19 mouse cellular contexts compared by ENCODE assay signal in genomic region chr17:15566908-15567307, GRCm38 (mm10). TPM values are rescaled to one million over a fixed set of nuclear protein-coding genes. Genes with fewer than 3 reads are reported as not detected.
DNase-seq lines count a peak whose midpoint lies in the region; ATAC-seq and TF ChIP-seq lines count a peak whose summit lies in the region.
"Had no signal": no experiment of that assay in that cellular context is flagged by ENCODE, and none has a peak within 500 bp of the region (broad histone marks: within the 10 kb centered on the region; RNA-seq: fewer than 3 reads in every experiment).

No protein-coding gene starts in this region.

- DNase-seq in kidney, postnatal 0 days (ENCODE audit: low spot score) = no peak
- no peak for DNase-seq in kidney, postnatal 36 days
- no peak for DNase-seq in midbrain, postnatal 0 days (ENCODE audit: low spot score)
- DNase-seq in R1 (ENCODE audit: low read depth, low spot score) = peak; percentile 30
- DNase-seq in gastrocnemius, postnatal 14 days = no peak
- DNase-seq: adrenal gland, postnatal 14 days; cerebellum, adult 9-10 months; gastrocnemius, adult 2 months; kidney, adult 8-10 months; kidney, postnatal 14 days; lung, postnatal 10 days; retina, postnatal 1 day; thymus, postnatal 25 days had no signal

- no peak for ATAC-seq in kidney, postnatal 0 days (replicated peaks; ENCODE audit: low FRiP score, low read depth)
- ATAC-seq in midbrain, postnatal 0 days (ENCODE audit: low FRiP score) = no peak
- ATAC-seq in midbrain, embryonic 15.5 days (replicated peaks) = no peak
- no peak for ATAC-seq in forebrain, embryonic 13.5 days
- ATAC-seq: forebrain, embryonic 14.5 days; inflammation-experienced regulatory T-cells, adult 6 months had no signal

- H3K9me3 ChIP-seq in kidney, postnatal 0 days (replicated peaks; ENCODE audit: low read length) = no peaks in the 10 kb centered on the region
- H3K9me3 ChIP-seq in midbrain, postnatal 0 days (ENCODE audit: low read length) = no peaks in the 10 kb centered on the region
- no peaks in the 10 kb centered on the region for H3K9me3 ChIP-seq in midbrain, embryonic 15.5 days
- no peaks in the 10 kb centered on the region for H3K9me3 ChIP-seq in forebrain, embryonic 13.5 days (replicated peaks)
- H3K9me3 ChIP-seq: midbrain, embryonic 12.5 days had no signal

- no peak overlapping the region for H3K9ac ChIP-seq in kidney, postnatal 0 days (ENCODE audit: low read depth, low read length)
- H3K9ac ChIP-seq in midbrain, postnatal 0 days (replicated peaks; ENCODE audit: low read length, poor library complexity, severe bottlenecking) = no peak overlapping the region
- H3K9ac ChIP-seq in midbrain, embryonic 15.5 days = no peak overlapping the region
- H3K9ac ChIP-seq in forebrain, embryonic 13.5 days = no peak overlapping the region
- H3K9ac ChIP-seq: midbrain, embryonic 12.5 days had no signal

- peak; percentile 13; the same call in 1 of the 2 replicates for TF ChIP-seq CTCF in kidney, postnatal 0 days (IDR thresholded peaks at IDR 0.05; ENCODE audit: low read depth)
- 0 out of 2 replicates have a peak, but pooled peaks have one; percentile 12 for TF ChIP-seq CTCF in midbrain, postnatal 0 days (IDR thresholded peaks at IDR 0.05)

- 79% methylated on average over 5 of the region's 5 CpGs for WGBS in kidney, postnatal 0 days
- 72% methylated on average over 5 of the region's 5 CpGs for WGBS in midbrain, postnatal 0 days
- WGBS in midbrain, embryonic 15.5 days = 78% methylated on average over 5 of the region's 5 CpGs
- WGBS in forebrain, embryonic 13.5 days = 74% methylated on average over 5 of the region's 5 CpGs

- no peaks in the 10 kb centered on the region for H3K36me3 ChIP-seq in kidney, postnatal 0 days (ENCODE audit: insufficient read depth, low read length)
- H3K36me3 ChIP-seq in midbrain, postnatal 0 days (ENCODE audit: insufficient read depth, low read length) = no peaks in the 10 kb centered on the region
- no peaks in the 10 kb centered on the region for H3K36me3 ChIP-seq in midbrain, embryonic 15.5 days (replicated peaks)
- no peaks in the 10 kb centered on the region for H3K36me3 ChIP-seq in forebrain, embryonic 13.5 days (ENCODE audit: poor library complexity, severe bottlenecking)
- H3K36me3 ChIP-seq: midbrain, embryonic 12.5 days had no signal

- no peak overlapping the region for H3K4me3 ChIP-seq in kidney, postnatal 0 days (replicated peaks; ENCODE audit: low read depth, low read length)
- no peak overlapping the region for H3K4me3 ChIP-seq in midbrain, postnatal 0 days (ENCODE audit: low read depth, low read length)
- no peak overlapping the region for H3K4me3 ChIP-seq in midbrain, embryonic 15.5 days
- H3K4me3 ChIP-seq in forebrain, embryonic 13.5 days = no peak overlapping the region
- H3K4me3 ChIP-seq: gastrocnemius, adult 2 months; midbrain, embryonic 12.5 days had no signal

- no peak overlapping the region for H3K27ac ChIP-seq in kidney, postnatal 0 days
- H3K27ac ChIP-seq in midbrain, postnatal 0 days (ENCODE audit: low read depth, low read length) = no peak overlapping the region
- no peak overlapping the region for H3K27ac ChIP-seq in midbrain, embryonic 15.5 days
- H3K27ac ChIP-seq in forebrain, embryonic 13.5 days = no peak overlapping the region
- H3K27ac ChIP-seq: gastrocnemius, adult 2 months; midbrain, embryonic 12.5 days had no signal

- H3K27me3 ChIP-seq in kidney, postnatal 0 days (ENCODE audit: insufficient read depth, low read length) = no peaks in the 10 kb centered on the region
- no peaks in the 10 kb centered on the region for H3K27me3 ChIP-seq in midbrain, postnatal 0 days (ENCODE audit: insufficient read depth, low read length)
- H3K27me3 ChIP-seq in midbrain, embryonic 15.5 days (replicated peaks) = no peaks in the 10 kb centered on the region
- 0 out of 2 replicates have a peak, but pooled peaks cover 3% of the 10 kb centered on the region for H3K27me3 ChIP-seq in forebrain, embryonic 13.5 days

- peaks cover 5% of the 10 kb centered on the region; the same call in 1 of the 2 replicates for H3K4me1 ChIP-seq in kidney, postnatal 0 days (replicated peaks; ENCODE audit: insufficient read depth, low read length)
- H3K4me1 ChIP-seq in midbrain, postnatal 0 days (ENCODE audit: insufficient read depth, low read length) = no peaks in the 10 kb centered on the region
- peaks cover 9% of the 10 kb centered on the region for H3K4me1 ChIP-seq in midbrain, embryonic 15.5 days
- H3K4me1 ChIP-seq in forebrain, embryonic 13.5 days = peaks cover 7% of the 10 kb centered on the region; the same call in 1 of the 2 replicates
- H3K4me1 ChIP-seq: midbrain, embryonic 12.5 days had no signal

- no peak overlapping the region for H3K4me2 ChIP-seq in kidney, postnatal 0 days (ENCODE audit: low read length)
- no peak overlapping the region for H3K4me2 ChIP-seq in midbrain, postnatal 0 days (ENCODE audit: low read depth, low read length, poor library complexity, severe bottlenecking)
- no peak overlapping the region for H3K4me2 ChIP-seq in midbrain, embryonic 15.5 days
- no peak overlapping the region for H3K4me2 ChIP-seq in forebrain, embryonic 13.5 days
- H3K4me2 ChIP-seq: heart, embryonic 11.5 days; midbrain, embryonic 12.5 days had no signal

- intact Hi-C loops in gastrocnemius, postnatal 14 days (cut with DNase I; ENCODE audit: low total_unique reads) = no loop called here

RNA-seq across cellular contexts. Expression of gene Prdm9, which starts 2.8 kb away (rescaled TPM):
- polyA plus RNA-seq in kidney, postnatal 0 days (2015; fragmentation: Nextera tagmentation; extraction: Ambion mirVana) = 1.8 and 1.9 TPM in 2 replicates
- total RNA-seq in midbrain, postnatal 0 days (2014; rRNA removed) = 0.22 and 0.94 TPM in 2 replicates
- polyA plus RNA-seq in midbrain, postnatal 0 days (2015; fragmentation: Nextera tagmentation; extraction: Ambion mirVana) = 0.97 and 1.1 TPM in 2 replicates
- polyA plus RNA-seq in midbrain, embryonic 15.5 days (2015; fragmentation: Nextera tagmentation; extraction: Ambion mirVana) = 1.9 and 2.7 TPM in 2 replicates
- 1 to 10 TPM; 2.5 to 3.2 TPM for total RNA-seq in gastrocnemius, postnatal 14 days (2021)
- 2.3 and 3.5 TPM in 2 replicates for polyA plus RNA-seq in forebrain, embryonic 13.5 days (2015; fragmentation: Nextera tagmentation; extraction: Ambion mirVana)

RNA-seq across cellular contexts. Expression of gene Pdcd2, which starts 39.8 kb away (rescaled TPM):
- polyA plus RNA-seq in kidney, postnatal 0 days (2015; fragmentation: Nextera tagmentation; extraction: Ambion mirVana) = 49.5 and 57.5 TPM in 2 replicates
- total RNA-seq in midbrain, postnatal 0 days (2014; rRNA removed) = 48.9 and 53.6 TPM in 2 replicates
- polyA plus RNA-seq in midbrain, postnatal 0 days (2015; fragmentation: Nextera tagmentation; extraction: Ambion mirVana) = 48.1 and 49.9 TPM in 2 replicates
- polyA plus RNA-seq in midbrain, embryonic 15.5 days (2015; fragmentation: Nextera tagmentation; extraction: Ambion mirVana) = 58.3 and 59.7 TPM in 2 replicates
- 10 to 100 TPM; 12.6 to 15.6 TPM for total RNA-seq in gastrocnemius, postnatal 14 days (2021)
- polyA plus RNA-seq in forebrain, embryonic 13.5 days (2015; fragmentation: Nextera tagmentation; extraction: Ambion mirVana) = 59.0 and 61.8 TPM in 2 replicates
